Mouse (Mus musculus): Measurements from ENCODE around the gene 1500009C09Rik. TPM values are rescaled to one million over a fixed set of nuclear protein-coding genes. Genes with fewer than 3 reads are reported as not detected.

1500009C09Rik gene
- polyA plus RNA-seq, 2 experiments: 0.02 TPM; not detected in 1

GRCm38 (mm10) chr15:82247131-82247776, 4.9 kb upstream of the 1500009C09Rik start:
- no peaks in the 10 kb centered on the region for H3K36me3 ChIP-seq (replicated peaks; ENCODE audit: control insufficient read depth, insufficient read depth, low read depth)
- H3K27ac ChIP-seq: no peak overlapping the region
- H3K4me3 ChIP-seq (ENCODE audit: insufficient read depth in 1 of 2, low read depth in 2 of 2, low read length in 2 of 2): no peak overlapping the region
- H3K9me3 ChIP-seq (ENCODE audit: control insufficient read depth, low read length): no peaks in the 10 kb centered on the region; the same call in 1 of the 2 replicates
- TF ChIP-seq EP300 (IDR thresholded peaks at IDR 0.05; ENCODE audit: low read depth) (no peak), CTCF (IDR thresholded peaks at IDR 0.05; ENCODE audit: low read depth) (no peak)
- H3K9ac ChIP-seq (replicated peaks): no peak overlapping the region
- 54% methylated on average over 3 of the region's 3 CpGs for WGBS (ENCODE audit: insufficient replicate concordance)
- peaks cover 5 to 10% of the 10 kb centered on the region in 2 experiments for H3K4me1 ChIP-seq (replicated peaks; ENCODE audit: control insufficient read depth in 2 of 2, insufficient read depth in 2 of 2, low read length in 1 of 2)
- no peaks in the 10 kb centered on the region for H3K27me3 ChIP-seq (ENCODE audit: control insufficient read depth, insufficient read depth, low read length)
- no peak for DNase-seq (ENCODE audit: low read depth in 3 of 3, low spot score in 3 of 3)
- no peak for ATAC-seq (ENCODE audit: insufficient read depth)
- no peak overlapping the region for H3K4me2 ChIP-seq (ENCODE audit: low read depth)

- H3K36me3 ChIP-seq (replicated peaks; ENCODE audit: control insufficient read depth, insufficient read depth, low read depth): no peaks in the 10 kb centered on the region
- no peak overlapping the region for H3K27ac ChIP-seq
- H3K4me1 ChIP-seq (replicated peaks; ENCODE audit: control insufficient read depth in 2 of 2, insufficient read depth in 2 of 2, low read length in 1 of 2): no peaks in the 10 kb centered on the region
- WGBS (ENCODE audit: insufficient replicate concordance): 70% methylated on average over 3 of the region's 3 CpGs
- H3K4me3 ChIP-seq (ENCODE audit: insufficient read depth in 1 of 2, low read depth in 2 of 2, low read length in 2 of 2): no peak overlapping the region
- H3K27me3 ChIP-seq (ENCODE audit: control insufficient read depth, insufficient read depth, low read length): no peaks in the 10 kb centered on the region
- H3K9ac ChIP-seq (replicated peaks): no peak overlapping the region
- TF ChIP-seq EP300 (IDR thresholded peaks at IDR 0.05; ENCODE audit: low read depth) (no peak), CTCF (IDR thresholded peaks at IDR 0.05; ENCODE audit: low read depth) (peak; percentile 66)
- ATAC-seq (ENCODE audit: insufficient read depth) (no peak), DNase-seq (ENCODE audit: low read depth in 3 of 3, low spot score in 3 of 3) (no peak)
- no peaks in the 10 kb centered on the region; the same call in 1 of the 2 replicates for H3K9me3 ChIP-seq (ENCODE audit: control insufficient read depth, low read length)
- H3K4me2 ChIP-seq (ENCODE audit: low read depth): no peak overlapping the region
Measured at GRCm38 (mm10) chr15:82251579-82251978, 618 bp upstream of the 1500009C09Rik start.

GRCm38 (mm10) chr15:82255248-82255647, 3.1 kb downstream of the 1500009C09Rik start:
- 35% methylated on average over 4 of the region's 4 CpGs for WGBS (ENCODE audit: insufficient replicate concordance)
- H3K9me3 ChIP-seq (ENCODE audit: control insufficient read depth, low read length): no peaks in the 10 kb centered on the region; the same call in 1 of the 2 replicates
- H3K9ac ChIP-seq (replicated peaks): no peak overlapping the region
- H3K27me3 ChIP-seq (ENCODE audit: control insufficient read depth, insufficient read depth, low read length): no peaks in the 10 kb centered on the region
- H3K4me3 ChIP-seq (ENCODE audit: insufficient read depth in 1 of 2, low read depth in 2 of 2, low read length in 2 of 2): no peak overlapping the region
- H3K36me3 ChIP-seq (replicated peaks; ENCODE audit: control insufficient read depth, insufficient read depth, low read depth): no peaks in the 10 kb centered on the region
- ATAC-seq (ENCODE audit: insufficient read depth) (no peak), DNase-seq (ENCODE audit: low read depth in 3 of 3, low spot score in 3 of 3) (no peak)
- peak; percentile 49 for TF ChIP-seq CTCF (IDR thresholded peaks at IDR 0.05; ENCODE audit: low read depth)
- no peak for TF ChIP-seq EP300 (IDR thresholded peaks at IDR 0.05; ENCODE audit: low read depth)
- no peaks in the 10 kb centered on the region for H3K4me1 ChIP-seq (replicated peaks; ENCODE audit: control insufficient read depth in 2 of 2, insufficient read depth in 2 of 2, low read length in 1 of 2)
- no peak overlapping the region for H3K4me2 ChIP-seq (ENCODE audit: low read depth)
- no peak overlapping the region for H3K27ac ChIP-seq

DNA sequence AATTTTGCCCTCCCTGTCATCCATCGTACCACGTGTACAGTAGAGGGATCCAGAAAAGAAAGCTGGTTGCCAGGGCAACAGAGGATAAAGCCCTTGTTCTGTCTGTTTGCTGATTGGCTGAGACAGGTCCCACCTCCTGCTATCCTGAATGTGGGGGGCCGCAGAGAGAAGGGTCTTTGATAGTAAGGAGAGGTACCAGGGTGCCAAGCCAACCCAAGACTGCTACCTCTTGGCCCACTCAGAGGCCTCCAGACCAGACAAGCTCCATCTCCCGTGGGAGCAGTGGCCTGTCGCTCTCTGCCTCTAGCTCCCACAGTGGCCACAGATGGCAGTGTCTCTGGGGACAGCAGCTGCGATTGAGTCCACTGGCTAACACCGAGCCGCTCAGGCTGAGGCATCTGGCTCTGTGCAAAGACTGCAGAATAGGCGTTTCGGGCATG, 3.8 kb downstream of the 1500009C09Rik start:
- no peaks in the 10 kb centered on the region; the same call in 1 of the 2 replicates for H3K9me3 ChIP-seq (ENCODE audit: control insufficient read depth, low read length)
- H3K4me1 ChIP-seq (replicated peaks; ENCODE audit: control insufficient read depth in 2 of 2, insufficient read depth in 2 of 2, low read length in 1 of 2): no peaks in the 10 kb centered on the region

DNA sequence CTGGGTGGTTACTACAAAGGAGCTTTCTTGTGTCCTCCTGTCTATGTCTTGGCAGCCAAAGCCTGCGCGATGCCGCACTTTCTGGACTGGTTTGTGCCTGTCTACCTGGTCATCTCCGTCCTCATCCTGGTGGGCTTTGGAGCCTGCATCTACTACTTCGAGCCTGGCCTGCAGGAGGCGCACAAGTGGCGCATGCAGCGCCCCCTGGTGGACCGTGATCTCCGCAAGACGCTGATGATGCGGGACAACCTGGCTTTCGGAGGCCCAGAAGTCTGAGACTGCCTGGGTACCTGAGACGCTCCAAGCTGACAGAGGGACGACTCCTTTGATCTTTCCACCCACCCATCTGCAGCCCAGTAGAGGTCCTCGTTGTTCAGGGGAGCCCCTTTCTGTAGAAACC, 7.3 kb downstream of the 1500009C09Rik start:
- no peaks in the 10 kb centered on the region for H3K27me3 ChIP-seq (ENCODE audit: control insufficient read depth, insufficient read depth, low read length)
- H3K4me1 ChIP-seq (replicated peaks; ENCODE audit: control insufficient read depth in 2 of 2, insufficient read depth in 2 of 2, low read length in 1 of 2): no peaks in the 10 kb centered on the region
- DNase-seq (ENCODE audit: low read depth in 3 of 3, low spot score in 3 of 3): peak in 2 of 3 experiments; percentile 41 to 44
- H3K9me3 ChIP-seq (ENCODE audit: control insufficient read depth, low read length): no peaks in the 10 kb centered on the region
- 0 out of 2 replicates have a peak, but pooled peaks have one; percentile 28 for ATAC-seq (ENCODE audit: insufficient read depth)
- no peak overlapping the region for H3K27ac ChIP-seq
- no peak overlapping the region for H3K4me2 ChIP-seq (ENCODE audit: low read depth)
- peak; percentile 99 for TF ChIP-seq CTCF (IDR thresholded peaks at IDR 0.05; ENCODE audit: low read depth)
- no peak for TF ChIP-seq EP300 (IDR thresholded peaks at IDR 0.05; ENCODE audit: low read depth)
- 11% methylated on average over 16 of the region's 16 CpGs for WGBS (ENCODE audit: insufficient replicate concordance)
- H3K4me3 ChIP-seq (ENCODE audit: insufficient read depth in 1 of 2, low read depth in 2 of 2, low read length in 2 of 2): no peak overlapping the region
- H3K9ac ChIP-seq (replicated peaks): no peak overlapping the region
- H3K36me3 ChIP-seq (replicated peaks; ENCODE audit: control insufficient read depth, insufficient read depth, low read depth): no peaks in the 10 kb centered on the region

More for the DNA sequence above, 3.8 kb downstream of the 1500009C09Rik start:
- ATAC-seq (ENCODE audit: insufficient read depth) (no peak), DNase-seq (ENCODE audit: low read depth in 3 of 3, low spot score in 3 of 3) (no peak)
- Histone ChIP-seq H3K4me3 (ENCODE audit: insufficient read depth in 1 of 2, low read depth in 2 of 2, low read length in 2 of 2) (no peak overlapping the region), H3K9ac (replicated peaks) (no peak overlapping the region), H3K27ac (no peak overlapping the region), H3K27me3 (ENCODE audit: control insufficient read depth, insufficient read depth, low read length) (no peaks in the 10 kb centered on the region), H3K4me2 (ENCODE audit: low read depth) (no peak overlapping the region), H3K36me3 (replicated peaks; ENCODE audit: control insufficient read depth, insufficient read depth, low read depth) (no peaks in the 10 kb centered on the region)
- TF ChIP-seq CTCF (IDR thresholded peaks at IDR 0.05; ENCODE audit: low read depth): no peak
- no peak for TF ChIP-seq EP300 (IDR thresholded peaks at IDR 0.05; ENCODE audit: low read depth)
- WGBS (ENCODE audit: insufficient replicate concordance): 28% methylated on average over 10 of the region's 10 CpGs
